Mouse (Mus musculus) embryo, embryonic 10.5 days (tissue): ENCODE results near the gene Dqx1.

Experiments
- DNase-seq: peaks from one replicate; pipeline ENCODE4 v3.0.0-alpha.2; 2015; ENCODE audit warnings: low spot score

The Dqx1 gene

DNA sequence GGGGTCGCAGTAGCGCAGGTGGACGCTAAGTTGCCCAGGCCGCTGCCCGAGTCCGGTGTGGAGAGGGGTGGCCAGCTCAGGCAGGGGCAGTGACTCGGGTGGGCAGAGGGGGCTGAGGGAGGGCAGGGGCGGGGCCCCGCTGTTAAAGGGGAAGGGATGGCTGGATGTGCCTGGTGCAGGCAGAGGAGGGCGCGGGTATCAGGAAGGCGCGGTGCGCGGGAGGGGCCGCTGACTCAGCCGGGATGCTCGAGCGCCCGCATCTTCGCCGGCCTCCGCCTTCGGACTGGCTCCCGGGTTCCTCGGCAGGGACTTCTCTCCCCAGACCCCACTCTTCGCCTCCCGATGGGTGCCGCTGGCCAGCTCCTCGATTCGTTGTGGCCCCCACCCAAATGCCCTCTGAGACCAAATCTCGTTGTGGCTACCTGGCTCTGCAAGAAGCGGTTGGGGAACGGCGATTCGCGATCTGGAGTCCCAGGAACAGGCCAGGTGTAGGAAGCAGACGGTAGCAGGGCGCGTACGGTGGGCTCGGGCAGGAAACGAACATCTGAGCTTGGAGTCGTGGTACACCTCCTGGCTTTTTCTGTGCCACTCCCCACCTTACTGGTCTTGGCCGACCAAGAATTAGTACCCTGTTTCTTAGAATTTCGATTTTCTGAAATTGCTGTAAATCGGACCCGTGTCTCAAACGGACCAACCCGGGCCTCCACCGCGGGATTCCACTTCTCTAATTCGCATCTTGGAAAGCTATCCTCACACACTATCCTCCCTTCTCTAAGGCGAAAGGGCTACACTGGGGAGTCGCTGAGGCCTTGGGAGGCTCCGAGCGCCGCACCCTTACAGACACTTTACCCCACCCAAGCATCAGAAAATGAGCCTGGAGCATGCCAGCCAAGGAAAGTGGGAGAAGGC lies 12.9 kb downstream of the Dqx1 start:
- peak; percentile 55 for DNase-seq

DNA sequence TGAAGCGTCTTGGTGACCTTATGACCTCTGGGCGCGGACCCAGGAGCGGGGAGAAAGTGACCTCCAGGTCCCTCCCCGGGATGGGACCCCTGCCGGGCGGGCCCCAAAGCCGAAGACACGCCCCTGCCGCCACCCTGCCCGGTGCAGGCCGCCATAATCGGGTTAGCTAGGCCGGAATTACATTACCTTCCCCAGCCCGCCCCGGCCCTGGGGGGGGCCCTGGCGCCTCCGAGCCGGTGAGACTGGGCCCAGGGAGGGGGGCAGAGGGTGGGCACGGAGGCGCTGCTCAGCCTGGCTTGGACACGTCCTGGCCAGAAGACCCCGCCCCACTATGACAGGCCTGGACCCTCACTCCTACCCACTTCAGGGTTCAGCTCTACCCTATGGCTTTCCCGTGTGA lies 13.6 kb downstream of the Dqx1 start:
- DNase-seq, result no peak

DNA sequence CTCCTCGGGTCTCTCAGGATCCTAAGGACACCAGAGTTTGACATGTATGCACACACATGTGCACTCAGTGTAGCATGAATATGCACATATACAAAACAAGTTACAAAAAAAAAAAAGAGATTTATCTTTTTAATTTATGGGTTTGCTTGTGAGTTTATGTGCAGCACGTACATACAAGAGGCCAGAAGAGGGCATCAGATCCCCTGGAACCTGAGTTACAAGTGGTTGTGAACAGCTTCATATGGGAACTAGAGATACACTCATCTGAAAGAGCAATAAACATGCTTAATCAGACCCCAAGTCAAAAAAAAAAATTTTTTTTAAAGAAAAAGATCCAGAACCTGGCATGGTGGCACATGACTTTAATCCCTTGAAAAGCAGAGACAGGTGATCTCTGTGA lies 17.3 kb downstream of the Dqx1 start:
- no peak for DNase-seq

- peak; percentile 72 for DNase-seq
Observed at GRCm38 (mm10) chr6:83077630-83078323, 20.1 kb downstream of the Dqx1 start, which contains the start of gene Pcgf1. Pcgf1 (plus strand) TSS chr6:83077869.

- peak; percentile 99 for DNase-seq
Observed at GRCm38 (mm10) chr6:83078324-83078858, 20.7 kb downstream of the Dqx1 start.

DNA sequence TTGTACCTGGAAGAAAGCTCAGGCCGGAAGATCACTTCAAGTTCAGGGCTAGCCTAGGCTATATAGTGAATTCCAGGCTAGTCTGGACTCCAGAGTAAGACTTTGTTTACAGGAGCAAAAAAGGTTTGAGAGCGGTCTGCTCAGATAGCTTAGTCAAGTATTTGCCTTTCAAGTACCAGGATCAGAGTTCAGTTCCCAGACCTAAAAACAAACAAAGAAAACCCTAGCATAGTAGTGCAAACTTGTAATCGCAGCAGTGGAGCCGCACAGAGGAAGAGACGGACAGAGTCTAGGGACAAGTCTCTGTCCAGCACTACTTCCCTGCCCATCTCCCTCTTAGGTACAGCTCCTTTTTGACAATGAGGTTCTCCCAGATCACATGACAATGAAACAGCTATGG lies 22.6 kb downstream of the Dqx1 start:
- DNase-seq, result no peak

- DNase-seq, result no peak
Observed at GRCm38 (mm10) chr6:83083497-83083896, 25.9 kb downstream of the Dqx1 start.

- no peak for DNase-seq
Observed at GRCm38 (mm10) chr6:83084477-83084876, 26.8 kb downstream of the Dqx1 start.

GRCm38 (mm10) chr6:83086121-83087035 lies 28.7 kb downstream of the Dqx1 start, which contains the start of gene Lbx2:
Lbx2 (plus strand) TSS chr6:83086367.
- DNase-seq, result no peak

- DNase-seq, result no peak
Observed at GRCm38 (mm10) chr6:83087205-83087925, 29.7 kb downstream of the Dqx1 start.

- DNase-seq, result no peak
Observed at GRCm38 (mm10) chr6:83087926-83088260, 30.2 kb downstream of the Dqx1 start.

DNA sequence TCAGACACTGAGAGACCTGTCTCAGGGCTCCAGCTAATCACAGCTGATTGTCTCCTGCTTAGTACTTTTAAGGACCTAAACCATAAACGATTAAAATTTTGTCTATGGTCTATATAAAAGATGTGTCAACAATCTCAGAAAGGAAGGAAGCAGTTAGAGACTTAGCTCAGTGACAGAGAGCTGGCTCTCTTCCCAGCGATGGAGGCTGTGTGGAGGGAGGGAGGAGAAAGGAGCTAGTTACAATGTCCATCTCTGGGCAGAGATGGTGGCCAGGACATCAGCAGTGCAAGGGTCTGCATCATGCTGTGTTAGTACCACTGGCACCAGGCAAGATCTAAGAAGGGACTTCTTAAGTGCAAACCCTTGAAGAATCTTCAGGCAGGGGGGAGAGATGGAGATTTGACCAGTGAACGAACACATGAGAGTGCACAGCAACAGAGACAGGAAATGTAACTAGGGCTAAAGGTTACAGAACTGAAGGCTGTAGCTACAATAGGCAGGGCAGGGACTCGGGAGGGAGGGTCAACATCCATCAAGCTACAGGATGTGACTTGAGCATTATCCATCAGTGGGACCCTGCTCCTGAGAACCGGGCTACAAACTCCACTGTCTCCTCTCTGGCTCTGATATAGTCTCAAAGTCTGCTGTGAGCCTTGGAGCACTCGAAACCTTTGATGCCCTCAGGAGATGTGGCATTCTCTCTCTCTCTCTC lies 34.9 kb downstream of the Dqx1 start:
- no peak for DNase-seq

GRCm38 (mm10) chr6:83095968-83096367 lies 38.3 kb downstream of the Dqx1 start:
- DNase-seq, result no peak

DNA sequence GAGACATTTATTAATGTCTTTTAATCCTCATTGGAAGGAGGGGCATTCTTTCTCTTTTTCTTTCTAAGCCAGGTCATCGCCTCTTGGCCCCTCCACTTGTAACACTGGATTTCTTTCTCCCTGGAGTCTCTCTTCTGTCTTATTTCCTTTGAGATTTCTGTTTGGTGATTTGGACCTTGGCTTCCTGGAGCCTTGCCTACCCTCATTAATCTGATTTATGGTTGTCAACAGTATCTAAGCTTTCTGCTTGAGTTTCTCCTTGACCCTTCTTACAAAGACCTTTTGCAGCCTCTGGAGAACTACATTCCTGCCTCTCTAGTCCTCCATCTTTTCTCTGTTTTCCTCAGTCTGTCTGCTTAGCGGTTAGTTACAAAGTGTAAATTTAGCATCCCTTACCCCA lies 40.8 kb downstream of the Dqx1 start:
- DNase-seq, result no peak

DNA sequence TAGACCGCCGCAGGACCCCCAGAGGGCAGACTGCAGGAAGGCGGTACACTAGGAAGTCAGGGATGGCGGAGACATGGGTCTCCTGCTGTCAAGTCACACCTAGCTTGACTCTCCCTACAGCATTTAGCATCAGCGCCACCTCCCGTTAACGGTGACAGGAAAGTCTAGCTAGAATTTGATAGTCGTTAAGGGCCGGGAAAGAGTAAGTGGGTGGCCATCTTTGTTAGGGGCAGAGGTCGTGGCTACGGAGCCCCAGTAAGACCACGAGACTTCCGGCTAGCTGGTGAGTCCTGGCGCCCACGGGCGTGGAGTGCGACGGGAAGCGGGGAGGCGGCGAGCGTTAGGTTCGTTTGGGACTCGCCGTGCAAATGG lies 43.7 kb downstream of the Dqx1 start, which contains the start of the genes Ccdc142 and Gm42688:
Ccdc142 (plus strand) TSS at position 286 of the 372 bp plus-strand sequence.
Gm42688 (plus strand) TSS at position 302 of the 372 bp plus-strand sequence.
- DNase-seq, result peak; percentile 94

GRCm38 (mm10) chr6:83101688-83102556 lies 44.3 kb downstream of the Dqx1 start:
- DNase-seq, result peak; percentile 74

DNA sequence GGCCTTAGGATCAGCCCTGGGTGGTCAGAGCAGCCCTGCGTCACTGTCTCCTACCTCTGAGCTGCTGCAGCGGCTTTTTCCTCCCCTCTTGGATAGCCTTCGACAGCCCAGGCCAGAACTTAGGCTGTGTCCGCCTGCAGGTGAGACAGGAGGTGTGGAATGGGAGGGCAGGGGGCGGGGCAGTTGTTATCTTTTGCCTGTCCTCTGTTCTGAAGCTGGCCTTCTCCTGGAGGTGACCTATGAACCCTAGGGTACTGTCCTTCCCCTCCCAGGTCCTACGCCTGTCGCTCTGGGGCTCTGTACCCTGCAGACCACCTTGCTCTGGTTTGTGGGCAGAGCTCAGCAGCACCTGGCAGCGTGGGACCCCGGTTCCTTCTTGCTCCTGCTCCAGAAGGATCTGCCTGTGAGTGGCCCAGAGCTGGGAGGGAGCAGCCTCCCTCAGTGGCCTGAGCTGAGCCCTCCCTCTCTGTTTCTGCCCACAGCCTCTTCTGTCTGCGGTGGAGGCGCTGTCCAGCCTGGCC lies 45.5 kb downstream of the Dqx1 start:
- DNase-seq, result no peak

DNA sequence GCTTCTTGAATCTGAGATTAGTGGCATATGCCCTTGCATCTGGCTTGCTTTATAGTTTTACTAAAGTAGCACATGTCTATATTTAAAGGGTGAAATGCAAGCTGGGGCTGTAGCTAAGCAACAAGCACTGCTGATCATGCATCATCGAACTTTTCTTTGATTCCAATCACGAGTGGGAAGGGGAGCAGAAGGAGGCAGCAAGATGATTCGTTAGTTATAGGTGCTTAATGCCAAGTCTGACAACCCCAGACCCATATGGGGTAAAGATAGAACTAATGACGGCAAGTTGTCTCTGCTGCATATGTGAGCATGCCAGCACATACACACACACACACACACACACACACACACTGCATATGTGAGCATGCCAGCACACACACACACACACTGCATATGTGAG lies 46.5 kb downstream of the Dqx1 start:
- DNase-seq, result no peak
